Comparison of ENCODE assay signal across 8 mouse cellular contexts in genomic region chr12:82044078-82044477, GRCm38 (mm10).
A peak's percentile ranks its signal among the peaks of the same experiment; 100 is the strongest.
DNase-seq lines count a peak whose midpoint lies in the region; ATAC-seq and TF ChIP-seq lines count a peak whose summit lies in the region.
"Not testable (repeated sequence)": the region's sequence is repeated elsewhere in the genome, so short reads cannot be mapped to it uniquely, and the experiment has no call there.

No protein-coding gene starts in this region.

- H3K27me3 ChIP-seq in forebrain, embryonic 15.5 days; heart, embryonic 13.5 days (replicated peaks); heart, embryonic 16.5 days (ENCODE audit: control insufficient read depth, insufficient read depth, low read length); hindbrain, embryonic 14.5 days (ENCODE audit: control insufficient read depth, insufficient read depth, low read length); kidney, embryonic 16.5 days (ENCODE audit: insufficient read depth, low read length); lung, embryonic 15.5 days; stomach, postnatal 0 days (ENCODE audit: control insufficient read depth, insufficient read depth, low read length): not testable (repeated sequence)

- H3K4me2 ChIP-seq in forebrain, embryonic 15.5 days (replicated peaks); heart, embryonic 13.5 days; heart, embryonic 16.5 days (ENCODE audit: low read depth, low read length); hindbrain, embryonic 14.5 days (replicated peaks); kidney, embryonic 16.5 days (replicated peaks; ENCODE audit: low read depth, low read length); lung, embryonic 15.5 days; stomach, postnatal 0 days (replicated peaks; ENCODE audit: low read depth): not testable (repeated sequence)

- H3K27ac ChIP-seq in forebrain, embryonic 15.5 days (replicated peaks); heart, embryonic 13.5 days (replicated peaks); heart, embryonic 16.5 days (ENCODE audit: low read length); hindbrain, embryonic 14.5 days; kidney, embryonic 16.5 days (ENCODE audit: low read length); lung, embryonic 15.5 days; stomach, postnatal 0 days (replicated peaks): not testable (repeated sequence)

- not testable (repeated sequence) for DNase-seq in hindbrain, embryonic 14.5 days (ENCODE audit: low spot score); stomach, postnatal 0 days (ENCODE audit: low spot score)

- WGBS in forebrain, embryonic 15.5 days, result no CpG with 5 or more reads among the region's 4 CpGs
- WGBS in heart, embryonic 13.5 days, result no CpG with 5 or more reads among the region's 4 CpGs
- no CpG with 5 or more reads among the region's 4 CpGs for WGBS in heart, embryonic 16.5 days
- whole genome bisulfite sequencing in hindbrain, embryonic 14.5 days, result no CpG with 5 or more reads among the region's 4 CpGs
- WGBS in kidney, embryonic 16.5 days, result no CpG with 5 or more reads among the region's 4 CpGs
- no CpG with 5 or more reads among the region's 4 CpGs for WGBS in lung, embryonic 15.5 days
- no CpG with 5 or more reads among the region's 4 CpGs for WGBS in stomach, postnatal 0 days

- H3K4me1 ChIP-seq in forebrain, embryonic 15.5 days; heart, embryonic 13.5 days; heart, embryonic 16.5 days (ENCODE audit: control insufficient read depth, insufficient read depth, low read length); hindbrain, embryonic 14.5 days (replicated peaks; ENCODE audit: control insufficient read depth, insufficient read depth, low read length); kidney, embryonic 16.5 days (ENCODE audit: insufficient read depth, low read length); lung, embryonic 15.5 days; stomach, postnatal 0 days (replicated peaks; ENCODE audit: control insufficient read depth, insufficient read depth): not testable (repeated sequence)

- not testable (repeated sequence) for H3K9me3 ChIP-seq in forebrain, embryonic 15.5 days; heart, embryonic 13.5 days; heart, embryonic 16.5 days (replicated peaks; ENCODE audit: control insufficient read depth, low read length); hindbrain, embryonic 14.5 days (ENCODE audit: control insufficient read depth, low read length); kidney, embryonic 16.5 days (ENCODE audit: low read length); lung, embryonic 15.5 days; stomach, postnatal 0 days (ENCODE audit: control insufficient read depth, low read length)

- not testable (repeated sequence) for H3K9ac ChIP-seq in forebrain, embryonic 15.5 days (replicated peaks); heart, embryonic 13.5 days; heart, embryonic 16.5 days (ENCODE audit: low read length); hindbrain, embryonic 14.5 days; kidney, embryonic 16.5 days (replicated peaks; ENCODE audit: low read length); lung, embryonic 15.5 days; stomach, postnatal 0 days (ENCODE audit: low read length)

- not testable (repeated sequence) for H3K36me3 ChIP-seq in forebrain, embryonic 15.5 days; heart, embryonic 13.5 days; heart, embryonic 16.5 days (ENCODE audit: control insufficient read depth, insufficient read depth); hindbrain, embryonic 14.5 days (replicated peaks; ENCODE audit: control insufficient read depth, insufficient read depth); kidney, embryonic 16.5 days (ENCODE audit: insufficient read depth, low read length); lung, embryonic 15.5 days; stomach, postnatal 0 days (ENCODE audit: control insufficient read depth, insufficient read depth, low read length)

- H3K4me3 ChIP-seq in forebrain, embryonic 15.5 days; heart, embryonic 13.5 days; heart, embryonic 16.5 days (ENCODE audit: low read length); hindbrain, embryonic 14.5 days (replicated peaks; ENCODE audit: low read length); kidney, embryonic 16.5 days (ENCODE audit: low read length); lung, embryonic 15.5 days; stomach, postnatal 0 days (ENCODE audit: low read depth, low read length): not testable (repeated sequence)

- not testable (repeated sequence) for TF ChIP-seq EP300 in stomach, postnatal 0 days (optimal IDR thresholded peaks at IDR 0.05)

- TF ChIP-seq CTCF in stomach, postnatal 0 days (IDR thresholded peaks at IDR 0.05; ENCODE audit: low read depth), result not testable (repeated sequence)

- ATAC-seq in cerebellum, adult (ENCODE audit: insufficient number of reproducible peaks, low FRiP score, low TSS enrichment), result 0 out of 2 replicates have a peak, but pooled peaks have one; percentile 36
- peak; percentile 53; the same call in 1 of the 2 replicates for ATAC-seq in forebrain, embryonic 15.5 days (replicated peaks)
- peak; percentile 60; the same call in 1 of the 2 replicates for ATAC-seq in heart, embryonic 13.5 days (ENCODE audit: extremely low read depth, insufficient number of reproducible peaks, low FRiP score, low TSS enrichment)
- peak; percentile 24; the same call in 1 of the 2 replicates for ATAC-seq in heart, embryonic 16.5 days (replicated peaks; ENCODE audit: extremely low read depth, insufficient read depth, low FRiP score)
- peak; percentile 11; the same call in 1 of the 2 replicates for ATAC-seq in hindbrain, embryonic 14.5 days (ENCODE audit: low FRiP score)
- ATAC-seq in kidney, embryonic 16.5 days (ENCODE audit: low FRiP score, low TSS enrichment), result 0 out of 2 replicates have a peak, but pooled peaks have one; percentile 27
- ATAC-seq in lung, embryonic 15.5 days (ENCODE audit: borderline replicate concordance, extremely low read depth, low FRiP score, low TSS enrichment), result peak; percentile 25; the same call in 1 of the 2 replicates
- peak; percentile 28; the same call in 1 of the 2 replicates for ATAC-seq in stomach, postnatal 0 days (ENCODE audit: low FRiP score, low TSS enrichment)
